Mouse (Mus musculus) stomach, postnatal 0 days (tissue): ENCODE measurements around the gene Retreg1. TPM values are rescaled to one million over a fixed set of nuclear protein-coding genes. Genes with fewer than 3 reads are reported as not detected.

Source experiments
- ATAC-seq: fragments of 200-750 bp; cut with Nextera tagmentation; 2 replicates; pipeline ENCODE4 v1.8.0; 2017; ENCODE audit not compliant: low FRiP score, low TSS enrichment
- DNase-seq: peaks from one replicate; pipeline ENCODE4 v3.0.0-alpha.2; 2016; ENCODE audit warnings: low spot score
- H3K27ac ChIP-seq: fragments of 300-500 bp; sonication (generic); replicated peaks from 2 replicates; pipeline ENCODE4 v1.5.1; 2014; ENCODE audit warnings: mild to moderate bottlenecking, control low read depth
- H3K27me3 ChIP-seq: fragments of 300-500 bp; sonication (generic); 2 replicates; pipeline ENCODE4 v1.6.1; 2014; ENCODE audit warnings: low read length; ENCODE audit not compliant: control insufficient read depth, insufficient read depth
- H3K36me3 ChIP-seq: fragments of 300-500 bp; sonication (generic); 2 replicates; pipeline ENCODE4 v1.6.1; 2014; ENCODE audit warnings: low read length, mixed read lengths; ENCODE audit not compliant: control insufficient read depth, insufficient read depth
- H3K4me1 ChIP-seq: fragments of 300-500 bp; sonication (generic); replicated peaks from 2 replicates; pipeline ENCODE4 v1.6.1; 2014; ENCODE audit warnings: antibody characterized with exemption; ENCODE audit not compliant: control insufficient read depth, insufficient read depth
- H3K4me2 ChIP-seq: fragments of 300-500 bp; sonication (generic); replicated peaks from 2 replicates; pipeline ENCODE4 v1.6.1; 2014; ENCODE audit warnings: low read depth, mild to moderate bottlenecking, control low read depth, moderate library complexity
- H3K4me3 ChIP-seq: fragments of 300-500 bp; sonication (generic); 2 replicates; pipeline ENCODE4 v1.5.1; 2014; ENCODE audit warnings: low read depth, low read length, control low read depth
- H3K9ac ChIP-seq: fragments of 300-500 bp; sonication (generic); 2 replicates; pipeline ENCODE4 v1.6.1; 2014; ENCODE audit warnings: mild to moderate bottlenecking, low read length, control low read depth, mixed read lengths
- H3K9me3 ChIP-seq: fragments of 300-500 bp; sonication (generic); 2 replicates; pipeline ENCODE4 v1.6.1; 2016; ENCODE audit warnings: low read length; ENCODE audit not compliant: control insufficient read depth
- CTCF ChIP-seq: IDR thresholded peaks from 2 replicates; pipeline ENCODE4 v1.5.1; 2016; ENCODE audit warnings: antibody characterized with exemption, low read depth, mild to moderate bottlenecking, moderate library complexity
- EP300 ChIP-seq: optimal IDR thresholded peaks from 2 replicates; pipeline ENCODE3; 2016; ENCODE audit warnings: antibody characterized with exemption
- WGBS: fragments of 180-500 bp; shearing (Covaris S2); extraction: QIAGEN DNeasy Blood & Tissue Kit; methylation state at CpG from one replicate; pipeline ENCODE4 v1.1.7; 2014; 5-methylcytosine and 5-hydroxymethylcytosine counted together
- polyA plus RNA-seq: library from polyadenylated mRNA; unstranded; fragments of >200 nt; fragmentation: Nextera tagmentation; extraction: Ambion mirVana; gene quantifications from 2 replicates; pipeline ENCODE4 v1.2.1, GENCODE M21; 2015

The Retreg1 gene
- polyA plus RNA-seq, 1 experiment from 2014 or later: 32.8 TPM

- DNase-seq (no peak), ATAC-seq (no peak)
- no peaks in the 10 kb centered on the region for H3K27me3 ChIP-seq
- no peak overlapping the region for H3K27ac ChIP-seq
- no peaks in the 10 kb centered on the region for H3K9me3 ChIP-seq
- no peaks in the 10 kb centered on the region for H3K36me3 ChIP-seq
- TF ChIP-seq EP300 (no peak), CTCF (no peak)
- 65% methylated on average over 5 of the region's 5 CpGs for WGBS
- no peak overlapping the region for H3K4me2 ChIP-seq
- no peaks in the 10 kb centered on the region for H3K4me1 ChIP-seq
- no peak overlapping the region for H3K4me3 ChIP-seq
- no peak overlapping the region for H3K9ac ChIP-seq
These were observed 113.0 kb downstream of the Retreg1 start for GRCm38 (mm10) chr15:25956001-25956400.

GRCm38 (mm10) chr15:25956422-25957117 lies 113.6 kb downstream of the Retreg1 start:
- no peaks in the 10 kb centered on the region for H3K4me1 ChIP-seq
- no peak overlapping the region for H3K4me3 ChIP-seq
- no peaks in the 10 kb centered on the region for H3K9me3 ChIP-seq
- no peaks in the 10 kb centered on the region for H3K36me3 ChIP-seq
- H3K27me3 ChIP-seq: no peaks in the 10 kb centered on the region
- TF ChIP-seq EP300 (no peak), CTCF (no peak)
- DNase-seq: no peak
- no peak overlapping the region for H3K4me2 ChIP-seq
- H3K9ac ChIP-seq: no peak overlapping the region
- WGBS: 42% methylated on average over 11 of the region's 11 CpGs
- ATAC-seq: no peak; the same call in 1 of the 2 replicates
- no peak overlapping the region for H3K27ac ChIP-seq

GRCm38 (mm10) chr15:25957651-25958050 lies 114.7 kb downstream of the Retreg1 start:
- Histone ChIP-seq H3K27ac (no peak overlapping the region), H3K9me3 (no peaks in the 10 kb centered on the region), H3K9ac (no peak overlapping the region), H3K4me1 (no peaks in the 10 kb centered on the region), H3K27me3 (no peaks in the 10 kb centered on the region), H3K36me3 (no peaks in the 10 kb centered on the region), H3K4me3 (no peak overlapping the region), H3K4me2 (no peak overlapping the region)
- TF ChIP-seq EP300 (no peak), CTCF (no peak)
- 71% methylated on average over 10 of the region's 10 CpGs for WGBS
- DNase-seq (no peak), ATAC-seq (no peak)

DNA sequence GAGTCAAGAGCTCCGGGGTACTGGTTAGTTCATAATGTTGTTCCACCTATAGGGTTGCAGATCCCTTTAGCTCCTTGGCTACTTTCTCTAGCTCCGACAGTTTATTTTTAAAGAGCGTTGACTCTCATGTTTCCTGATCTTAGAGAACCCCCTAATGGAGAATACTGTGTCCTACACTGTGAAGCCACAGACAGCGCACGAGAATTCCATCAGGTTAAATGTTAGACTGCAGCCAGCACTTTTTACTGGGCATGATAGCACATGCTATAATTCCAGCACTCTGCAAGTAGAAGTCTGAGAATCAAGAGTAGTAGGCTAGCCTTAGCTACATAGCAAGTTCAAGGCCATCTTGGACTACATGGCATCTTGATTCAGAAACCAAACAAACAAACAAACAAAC lies 116.4 kb downstream of the Retreg1 start:
- DNase-seq: no peak
- H3K27ac ChIP-seq: no peak overlapping the region
- no peaks in the 10 kb centered on the region for H3K9me3 ChIP-seq
- peak; percentile 81 for TF ChIP-seq CTCF
- no peak for TF ChIP-seq EP300
- H3K9ac ChIP-seq: no peak overlapping the region
- H3K36me3 ChIP-seq: no peaks in the 10 kb centered on the region
- H3K4me3 ChIP-seq: no peak overlapping the region
- peak; percentile 93 for ATAC-seq
- 20% methylated on average over 5 of the region's 5 CpGs for WGBS
- no peaks in the 10 kb centered on the region for H3K27me3 ChIP-seq
- H3K4me2 ChIP-seq: no peak overlapping the region
- no peaks in the 10 kb centered on the region for H3K4me1 ChIP-seq

DNA sequence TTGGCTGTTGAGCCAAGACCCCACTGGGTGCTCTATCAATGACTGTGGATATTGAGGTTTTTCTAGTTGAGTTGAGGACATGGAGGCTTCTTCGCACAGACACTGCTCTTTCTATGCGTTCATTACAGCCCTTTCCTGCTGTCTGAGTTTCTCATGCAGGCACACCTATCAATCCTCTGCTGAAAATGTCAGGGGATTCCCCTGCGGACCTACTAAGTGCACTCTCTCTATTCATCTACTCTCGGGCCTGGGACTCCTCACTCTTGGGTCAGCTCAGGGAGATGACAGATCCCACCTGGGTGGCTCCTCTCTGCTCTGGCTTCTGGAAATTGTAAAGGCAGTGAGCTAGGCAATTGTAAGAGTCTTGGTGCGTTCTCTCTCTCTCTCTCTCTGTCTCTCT lies 117.3 kb downstream of the Retreg1 start:
- Histone ChIP-seq H3K27ac (no peak overlapping the region), H3K4me3 (no peak overlapping the region), H3K4me1 (no peaks in the 10 kb centered on the region), H3K27me3 (no peaks in the 10 kb centered on the region), H3K36me3 (no peaks in the 10 kb centered on the region), H3K9me3 (no peaks in the 10 kb centered on the region), H3K9ac (no peak overlapping the region), H3K4me2 (no peak overlapping the region)
- no peak for ATAC-seq
- WGBS: 83% methylated on average over 5 of the region's 5 CpGs
- DNase-seq: no peak
- TF ChIP-seq CTCF (no peak), EP300 (no peak)

DNA sequence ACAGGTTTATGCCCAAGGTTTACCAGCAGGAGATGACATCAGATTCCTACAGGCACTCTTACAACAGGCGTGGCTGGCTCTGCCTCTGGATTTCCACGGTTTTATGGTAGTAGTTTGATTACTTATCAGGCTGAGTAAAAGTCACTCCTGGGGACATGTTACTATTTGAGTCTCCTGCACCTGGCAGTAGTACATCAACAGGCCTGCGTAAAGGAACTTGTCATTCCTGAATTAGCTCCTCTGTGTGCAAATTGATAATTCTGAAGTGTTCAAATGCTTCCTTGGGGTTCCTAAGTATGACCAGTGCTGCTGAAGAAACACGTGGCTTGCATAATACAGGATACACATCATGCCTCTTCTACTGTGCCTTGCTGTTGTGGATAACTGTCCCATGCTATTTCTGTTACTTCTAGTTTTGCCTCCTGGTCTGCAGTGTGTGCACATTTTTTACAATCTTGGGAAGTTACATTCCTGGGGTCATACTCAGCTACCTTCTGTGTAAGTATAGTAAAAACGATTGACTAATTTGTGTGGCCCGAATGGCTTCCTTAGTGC lies 123.3 kb downstream of the Retreg1 start:
- Histone ChIP-seq H3K9me3 (no peaks in the 10 kb centered on the region), H3K4me3 (no peak overlapping the region), H3K4me1 (no peaks in the 10 kb centered on the region), H3K4me2 (no peak overlapping the region), H3K9ac (no peak overlapping the region), H3K27me3 (no peaks in the 10 kb centered on the region), H3K36me3 (no peaks in the 10 kb centered on the region), H3K27ac (no peak overlapping the region)
- TF ChIP-seq EP300 (no peak), CTCF (no peak)
- no peak for DNase-seq
- ATAC-seq: no peak
- WGBS: 58% methylated on average over 6 of the region's 6 CpGs
